Mouse (Mus musculus): ENCODE measurements around the gene Bicc1. TPM values are rescaled to one million over a fixed set of nuclear protein-coding genes. Genes with fewer than 3 reads are reported as not detected.

The Bicc1 gene
- polyA plus RNA-seq, 1 experiment from 2014 or later: 19.2 TPM

- ATAC-seq (ENCODE audit: extremely low read depth, insufficient number of reproducible peaks, low FRiP score, low TSS enrichment): no peak
- Histone ChIP-seq H3K4me3 (no peak overlapping the region), H3K9me3 (no peaks in the 10 kb centered on the region), H3K27ac (replicated peaks) (no peak overlapping the region), H3K4me2 (no peak overlapping the region), H3K9ac (no peak overlapping the region), H3K36me3 (no peaks in the 10 kb centered on the region), H3K4me1 (no peaks in the 10 kb centered on the region; the same call in 1 of the 2 replicates), H3K27me3 (replicated peaks) (no peaks in the 10 kb centered on the region)
- 76% methylated on average over 6 of the region's 6 CpGs for WGBS
Observed at GRCm38 (mm10) chr10:70993497-70994134, 165.9 kb downstream of the Bicc1 start.

GRCm38 (mm10) chr10:70987396-70987795 is 172.1 kb downstream of the Bicc1 start:
- H3K9me3 ChIP-seq: no peaks in the 10 kb centered on the region
- H3K4me3 ChIP-seq: no peak overlapping the region
- no peak overlapping the region for H3K9ac ChIP-seq
- 49% methylated on average over 5 of the region's 5 CpGs for WGBS
- ATAC-seq (ENCODE audit: extremely low read depth, insufficient number of reproducible peaks, low FRiP score, low TSS enrichment): no peak
- H3K4me1 ChIP-seq: no peaks in the 10 kb centered on the region
- no peaks in the 10 kb centered on the region for H3K36me3 ChIP-seq
- H3K27ac ChIP-seq (replicated peaks): no peak overlapping the region
- H3K27me3 ChIP-seq (replicated peaks): no peaks in the 10 kb centered on the region
- H3K4me2 ChIP-seq: no peak overlapping the region

- no peak for ATAC-seq (ENCODE audit: extremely low read depth, insufficient number of reproducible peaks, low FRiP score, low TSS enrichment)
- Histone ChIP-seq H3K4me1 (peaks cover 3% of the 10 kb centered on the region), H3K4me2 (no peak overlapping the region), H3K27ac (replicated peaks) (no peak overlapping the region), H3K9me3 (no peaks in the 10 kb centered on the region), H3K9ac (no peak overlapping the region), H3K27me3 (replicated peaks) (no peaks in the 10 kb centered on the region), H3K4me3 (no peak overlapping the region), H3K36me3 (no peaks in the 10 kb centered on the region)
- WGBS: 79% methylated on average over 11 of the region's 11 CpGs
Observed at GRCm38 (mm10) chr10:70983036-70983670, 176.3 kb downstream of the Bicc1 start.

- 78% methylated on average over 7 of the region's 7 CpGs for WGBS
- H3K4me1 ChIP-seq: peaks cover 12% of the 10 kb centered on the region
- H3K36me3 ChIP-seq: no peaks in the 10 kb centered on the region
- H3K27ac ChIP-seq (replicated peaks): no peak overlapping the region
- H3K9ac ChIP-seq: no peak overlapping the region
- ATAC-seq (ENCODE audit: extremely low read depth, insufficient number of reproducible peaks, low FRiP score, low TSS enrichment): no peak
- no peak overlapping the region for H3K4me2 ChIP-seq
- H3K9me3 ChIP-seq: no peaks in the 10 kb centered on the region
- no peaks in the 10 kb centered on the region for H3K27me3 ChIP-seq (replicated peaks)
- no peak overlapping the region for H3K4me3 ChIP-seq
Observed at GRCm38 (mm10) chr10:70982156-70982555, 177.3 kb downstream of the Bicc1 start.

- Histone ChIP-seq H3K4me3 (no peak overlapping the region), H3K9ac (no peak overlapping the region), H3K27me3 (replicated peaks) (no peaks in the 10 kb centered on the region), H3K36me3 (no peaks in the 10 kb centered on the region), H3K27ac (replicated peaks) (no peak overlapping the region), H3K4me2 (no peak overlapping the region), H3K9me3 (no peaks in the 10 kb centered on the region), H3K4me1 (peaks cover 22% of the 10 kb centered on the region)
- no peak for ATAC-seq (ENCODE audit: extremely low read depth, insufficient number of reproducible peaks, low FRiP score, low TSS enrichment)
- 84% methylated on average over 8 of the region's 8 CpGs for WGBS
Observed at GRCm38 (mm10) chr10:70979657-70980056, 179.8 kb downstream of the Bicc1 start.

- Histone ChIP-seq H3K4me3 (no peak overlapping the region), H3K9me3 (no peaks in the 10 kb centered on the region), H3K4me1 (peaks cover 22% of the 10 kb centered on the region), H3K27ac (replicated peaks) (no peak overlapping the region), H3K27me3 (replicated peaks) (no peaks in the 10 kb centered on the region), H3K36me3 (no peaks in the 10 kb centered on the region), H3K4me2 (no peak overlapping the region), H3K9ac (no peak overlapping the region)
- 65% methylated on average over 6 of the region's 6 CpGs for WGBS
- no peak for ATAC-seq (ENCODE audit: extremely low read depth, insufficient number of reproducible peaks, low FRiP score, low TSS enrichment)
Observed at GRCm38 (mm10) chr10:70977141-70977540, 182.4 kb downstream of the Bicc1 start.

GRCm38 (mm10) chr10:70976633-70977032 is 182.9 kb downstream of the Bicc1 start:
- Histone ChIP-seq H3K4me3 (no peak overlapping the region), H3K9ac (no peak overlapping the region), H3K27me3 (replicated peaks) (no peaks in the 10 kb centered on the region), H3K4me1 (peaks cover 25% of the 10 kb centered on the region), H3K36me3 (no peaks in the 10 kb centered on the region), H3K27ac (replicated peaks) (no peak overlapping the region), H3K4me2 (no peak overlapping the region), H3K9me3 (no peaks in the 10 kb centered on the region)
- 46% methylated on average over 9 of the region's 9 CpGs for WGBS
- no peak for ATAC-seq (ENCODE audit: extremely low read depth, insufficient number of reproducible peaks, low FRiP score, low TSS enrichment)

GRCm38 (mm10) chr10:70971156-70971555 is 188.3 kb downstream of the Bicc1 start:
- no peaks in the 10 kb centered on the region for H3K36me3 ChIP-seq
- 78% methylated on average over 11 of the region's 11 CpGs for WGBS
- ATAC-seq (ENCODE audit: extremely low read depth, insufficient number of reproducible peaks, low FRiP score, low TSS enrichment): no peak
- no peak overlapping the region for H3K27ac ChIP-seq (replicated peaks)
- peaks cover 35% of the 10 kb centered on the region for H3K4me1 ChIP-seq
- H3K4me3 ChIP-seq: no peak overlapping the region
- H3K9me3 ChIP-seq: no peaks in the 10 kb centered on the region
- H3K4me2 ChIP-seq: no peak overlapping the region
- no peaks in the 10 kb centered on the region for H3K27me3 ChIP-seq (replicated peaks)
- H3K9ac ChIP-seq: no peak overlapping the region

GRCm38 (mm10) chr10:70968848-70969683 is 190.4 kb downstream of the Bicc1 start:
- Histone ChIP-seq H3K27ac (replicated peaks) (peak overlapping the region; percentile 70), H3K4me3 (no peak overlapping the region), H3K4me1 (peaks cover 35% of the 10 kb centered on the region), H3K4me2 (no peak overlapping the region), H3K27me3 (replicated peaks) (no peaks in the 10 kb centered on the region), H3K36me3 (no peaks in the 10 kb centered on the region), H3K9me3 (no peaks in the 10 kb centered on the region), H3K9ac (0 out of 2 replicates have a peak overlapping the region, but pooled peaks have one; percentile 28)
- ATAC-seq (ENCODE audit: extremely low read depth, insufficient number of reproducible peaks, low FRiP score, low TSS enrichment): no peak
- 64% methylated on average over 13 of the region's 13 CpGs for WGBS

GRCm38 (mm10) chr10:70966642-70967345 is 192.7 kb downstream of the Bicc1 start:
- Histone ChIP-seq H3K9ac (no peak overlapping the region), H3K9me3 (no peaks in the 10 kb centered on the region), H3K36me3 (no peaks in the 10 kb centered on the region), H3K4me3 (no peak overlapping the region), H3K27me3 (replicated peaks) (no peaks in the 10 kb centered on the region), H3K27ac (replicated peaks) (peak overlapping the region; percentile 70), H3K4me2 (no peak overlapping the region), H3K4me1 (peaks cover 38% of the 10 kb centered on the region)
- 0 out of 2 replicates have a peak, but pooled peaks have one; percentile 29 for ATAC-seq (ENCODE audit: extremely low read depth, insufficient number of reproducible peaks, low FRiP score, low TSS enrichment)
- 60% methylated on average over 16 of the region's 16 CpGs for WGBS

GRCm38 (mm10) chr10:70964706-70965105 is 194.8 kb downstream of the Bicc1 start:
- peak overlapping the region; percentile 33 for H3K4me2 ChIP-seq
- H3K27me3 ChIP-seq (replicated peaks): no peaks in the 10 kb centered on the region
- H3K36me3 ChIP-seq: no peaks in the 10 kb centered on the region
- H3K4me3 ChIP-seq: no peak overlapping the region
- peaks cover 36% of the 10 kb centered on the region for H3K4me1 ChIP-seq
- no peak overlapping the region for H3K9ac ChIP-seq
- no peak for ATAC-seq (ENCODE audit: extremely low read depth, insufficient number of reproducible peaks, low FRiP score, low TSS enrichment)
- no peaks in the 10 kb centered on the region for H3K9me3 ChIP-seq
- H3K27ac ChIP-seq (replicated peaks): no peak overlapping the region
- WGBS: 22% methylated on average over 7 of the region's 8 CpGs

Data from heart, embryonic 13.5 days (tissue).